Mouse (Mus musculus) inflammation-experienced regulatory T-cells, adult 6 months (primary cell): Measurements from ENCODE around the gene Abhd17a. TPM values are rescaled to one million over a fixed set of nuclear protein-coding genes. Genes with fewer than 3 reads are reported as not detected.
A peak's percentile ranks its signal among the peaks of the same experiment; 100 is the strongest.
"Not testable (repeated sequence)": the region's sequence is repeated elsewhere in the genome, so short reads cannot be mapped to it uniquely, and the experiment has no call there.

ENCODE experiments used
- ATAC-seq: one replicate; pipeline ENCODE4 v1.8.0; 2017
- polyA plus RNA-seq, 3 experiments: library from polyadenylated mRNA; unstranded; fragments of 100-300 nt; shearing (Covaris generic); gene quantifications; one replicate each; pipeline ENCODE4 v1.2.1; 2017

Gene Abhd17a
- polyA plus RNA-seq, 3 experiments from 2014 or later, result 8.6 to 12.0 (median 11.4) TPM

GRCm38 (mm10) chr10:80608435-80608834 lies 18.3 kb upstream of the Abhd17a start:
- ATAC-seq, result no peak

GRCm38 (mm10) chr10:80606737-80607350 lies 16.7 kb upstream of the Abhd17a start:
- no peak for ATAC-seq

- peak; percentile 36 for ATAC-seq
Observed at GRCm38 (mm10) chr10:80606306-80606705, 16.2 kb upstream of the Abhd17a start.

GRCm38 (mm10) chr10:80605721-80606120 lies 15.6 kb upstream of the Abhd17a start, which contains the start of gene Gm49322:
Gene Gm49322, plus strand, starts transcription at chr10:80606021.
- ATAC-seq, result not testable (repeated sequence)

- no peak for ATAC-seq
Observed at GRCm38 (mm10) chr10:80604988-80605387, 14.8 kb upstream of the Abhd17a start.

GRCm38 (mm10) chr10:80604001-80604509 lies 13.9 kb upstream of the Abhd17a start:
- no peak for ATAC-seq

GRCm38 (mm10) chr10:80603364-80603763 lies 13.2 kb upstream of the Abhd17a start:
- peak; percentile 4 for ATAC-seq

- ATAC-seq, result peak; percentile 85
Observed at GRCm38 (mm10) chr10:80602698-80603325, 12.7 kb upstream of the Abhd17a start, which contains the start of the genes Scamp4 and Adat3. Gene Scamp4, plus strand, starts transcription at chr10:80602872. Gene Adat3, plus strand, starts transcription at chr10:80602880.

- ATAC-seq, result no peak
Observed at GRCm38 (mm10) chr10:80596318-80596717, 6.2 kb upstream of the Abhd17a start.

- peak; percentile 29 for ATAC-seq
Observed at GRCm38 (mm10) chr10:80589127-80589878, 838 bp downstream of the Abhd17a start.

GRCm38 (mm10) chr10:80587305-80587657 lies 2.9 kb downstream of the Abhd17a start:
- ATAC-seq, result no peak

- ATAC-seq, result no peak
Observed at GRCm38 (mm10) chr10:80586407-80587304, 3.5 kb downstream of the Abhd17a start.

GRCm38 (mm10) chr10:80585581-80585980 lies 4.6 kb downstream of the Abhd17a start:
- ATAC-seq, result no peak

- ATAC-seq, result no peak
Observed at GRCm38 (mm10) chr10:80584642-80585552, 5.2 kb downstream of the Abhd17a start.

GRCm38 (mm10) chr10:80584045-80584488 lies 6.1 kb downstream of the Abhd17a start:
- ATAC-seq, result no peak

- ATAC-seq, result no peak
Observed at GRCm38 (mm10) chr10:80583047-80583446, 7.1 kb downstream of the Abhd17a start.

- peak; percentile 51 for ATAC-seq
Observed at GRCm38 (mm10) chr10:80578911-80579310, 11.2 kb downstream of the Abhd17a start.

GRCm38 (mm10) chr10:80578131-80578750 lies 11.9 kb downstream of the Abhd17a start:
- ATAC-seq, result peak; percentile 52

- ATAC-seq, result peak; percentile 74
Observed at GRCm38 (mm10) chr10:80577195-80578130, 12.7 kb downstream of the Abhd17a start, which contains the start of gene Klf16. Gene Klf16, minus strand, starts transcription at chr10:80577321.
